Mouse (Mus musculus) olfactory bulb, adult 2 months (tissue): ENCODE measurements around the gene Ikzf5.

Source experiments
- CTCF ChIP-seq: fragments of 200-500 bp; IDR thresholded peaks from 2 replicates; pipeline ENCODE4 v1.5.1; 2012; ENCODE audit warnings: low read depth, mild to moderate bottlenecking, low read length, moderate library complexity; ENCODE audit not compliant: insufficient read depth
- POLR2A ChIP-seq: fragments of 200-500 bp; IDR thresholded peaks from 2 replicates; pipeline ENCODE4 v1.6.1; 2012; ENCODE audit warnings: mild to moderate bottlenecking, low read depth, low read length, moderate library complexity; ENCODE audit not compliant: insufficient read depth

DNA sequence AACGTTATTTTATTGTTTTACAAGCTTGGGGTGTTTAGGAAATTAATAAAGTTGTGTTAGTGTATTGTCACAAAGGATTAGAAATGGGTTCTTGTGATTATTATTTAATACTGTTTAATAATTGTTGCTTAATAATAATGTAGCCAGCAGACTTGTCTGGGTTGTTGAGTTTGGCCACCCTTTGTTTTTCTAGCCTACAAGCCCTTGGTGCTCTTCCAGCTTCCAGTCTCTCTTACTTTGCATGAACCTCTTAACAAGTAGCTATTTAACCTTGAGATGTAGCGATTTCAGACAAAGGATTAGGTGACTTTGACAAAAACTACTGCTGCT is 1.6 kb upstream of the Ikzf5 start:
- TF ChIP-seq CTCF (no peak), POLR2A (no peak)
